In the genomic region with DNA sequence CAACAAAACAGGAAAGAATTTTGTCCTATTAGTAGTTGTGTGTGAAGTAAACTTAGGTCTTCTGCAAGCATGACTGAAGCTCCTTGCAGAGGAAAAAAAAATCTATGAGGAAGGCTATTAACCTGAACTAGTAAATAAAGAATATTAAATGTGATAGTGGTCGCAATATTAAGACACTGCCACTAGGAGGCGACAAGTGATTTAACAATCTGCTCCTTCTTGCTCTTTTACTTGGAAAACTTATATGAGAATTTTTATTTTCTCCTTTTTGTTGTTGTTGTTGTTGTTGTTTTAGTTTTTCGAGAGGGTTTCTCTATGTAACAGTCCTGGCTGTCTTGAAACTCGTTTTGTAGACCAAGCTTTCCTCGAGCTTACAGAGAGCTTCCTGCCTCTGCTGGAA, we compare ENCODE assay signal across 8 mouse cellular contexts. TPM values are rescaled to one million over a fixed set of nuclear protein-coding genes. Genes with fewer than 3 reads are reported as not detected.
DNase-seq lines count a peak whose midpoint lies in the region; ATAC-seq and TF ChIP-seq lines count a peak whose summit lies in the region.

No protein-coding gene starts in this region.

- TF ChIP-seq CTCF in heart, adult 2 months (IDR thresholded peaks at IDR 0.05) = peak; percentile 87

- intact Hi-C loops in heart, adult 2 months (cut with DNase I) = loop anchor here (1.0 to 10.0 kb wide), 4 partner anchors 42 to 616 kb away; no protein-coding TSS in a partner anchor

- H3K4me1 ChIP-seq in heart, adult 2 months (ENCODE audit: control insufficient read depth, insufficient read depth, low read length) = peaks cover 4% of the 10 kb centered on the region
- H3K4me1 ChIP-seq in forebrain, embryonic 16.5 days (replicated peaks; ENCODE audit: control insufficient read depth, insufficient read depth, low read length) = peaks cover 6% of the 10 kb centered on the region
- peaks cover 6% of the 10 kb centered on the region; the same call in 1 of the 2 replicates for H3K4me1 ChIP-seq in intestine, embryonic 14.5 days (replicated peaks; ENCODE audit: control insufficient read depth, insufficient read depth, low read length)
- H3K4me1 ChIP-seq in limb, embryonic 14.5 days (ENCODE audit: control insufficient read depth, insufficient read depth, low read length) = peaks cover 4% of the 10 kb centered on the region
- peaks cover 12% of the 10 kb centered on the region for H3K4me1 ChIP-seq in midbrain, embryonic 13.5 days (replicated peaks)

- peak overlapping the region; percentile 91 for H3K27ac ChIP-seq in heart, adult 2 months
- H3K27ac ChIP-seq in forebrain, embryonic 16.5 days (ENCODE audit: low read length) = peak overlapping the region; percentile 90
- H3K27ac ChIP-seq in intestine, embryonic 14.5 days (ENCODE audit: low read depth) = peak overlapping the region; percentile 99
- peak overlapping the region; percentile 95 for H3K27ac ChIP-seq in limb, embryonic 14.5 days (replicated peaks; ENCODE audit: low read depth, low read length)
- H3K27ac ChIP-seq in midbrain, embryonic 13.5 days = peak overlapping the region; percentile 79

- no peak for TF ChIP-seq EP300 in heart, adult 2 months (IDR thresholded peaks at IDR 0.05; ENCODE audit: insufficient read depth, low read depth, low read length)

- peak overlapping the region; percentile 62 for H3K4me2 ChIP-seq in forebrain, embryonic 16.5 days (ENCODE audit: low read length)
- H3K4me2 ChIP-seq in intestine, embryonic 14.5 days (ENCODE audit: low read length) = peak overlapping the region; percentile 95
- H3K4me2 ChIP-seq in limb, embryonic 14.5 days (replicated peaks; ENCODE audit: low read depth, low read length, severe bottlenecking) = peak overlapping the region; percentile 89
- peak overlapping the region; percentile 76 for H3K4me2 ChIP-seq in midbrain, embryonic 13.5 days (replicated peaks)

- no peak for TF ChIP-seq POLR2A in heart, adult 2 months (IDR thresholded peaks at IDR 0.05; ENCODE audit: insufficient read depth, low read depth, low read length)
- TF ChIP-seq POLR2A in limb, embryonic 14.5 days (IDR thresholded peaks at IDR 0.05; ENCODE audit: borderline replicate concordance, extremely low read depth, insufficient read depth, insufficient read length) = no peak

- no peak overlapping the region for H3K9ac ChIP-seq in heart, adult 2 months (ENCODE audit: low read depth, low read length)
- H3K9ac ChIP-seq in forebrain, embryonic 16.5 days (replicated peaks; ENCODE audit: low read depth, low read length) = no peak overlapping the region
- H3K9ac ChIP-seq in intestine, embryonic 14.5 days (ENCODE audit: low read length) = 0 out of 2 replicates have a peak overlapping the region, but pooled peaks have one; percentile 20
- no peak overlapping the region for H3K9ac ChIP-seq in limb, embryonic 14.5 days (ENCODE audit: low read depth, low read length, severe bottlenecking)
- 0 out of 2 replicates have a peak overlapping the region, but pooled peaks have one; percentile 54 for H3K9ac ChIP-seq in midbrain, embryonic 13.5 days (replicated peaks)

- ATAC-seq in forebrain, embryonic 16.5 days = no peak
- ATAC-seq in intestine, embryonic 14.5 days (replicated peaks; ENCODE audit: low FRiP score, low TSS enrichment, low read depth) = no peak
- ATAC-seq in limb, embryonic 14.5 days (ENCODE audit: low FRiP score, low read depth) = 0 out of 2 replicates have a peak, but pooled peaks have one; percentile 0
- no peak for ATAC-seq in midbrain, embryonic 13.5 days

- H3K9me3 ChIP-seq in forebrain, embryonic 16.5 days (ENCODE audit: control insufficient read depth, low read length) = no peaks in the 10 kb centered on the region
- H3K9me3 ChIP-seq in intestine, embryonic 14.5 days (ENCODE audit: control insufficient read depth, low read length) = 0 out of 2 replicates have a peak, but pooled peaks cover 2% of the 10 kb centered on the region
- no peaks in the 10 kb centered on the region for H3K9me3 ChIP-seq in limb, embryonic 14.5 days (ENCODE audit: control insufficient read depth, low read length)
- no peaks in the 10 kb centered on the region for H3K9me3 ChIP-seq in midbrain, embryonic 13.5 days

- H3K79me2 ChIP-seq in heart, adult 2 months (replicated peaks; ENCODE audit: control insufficient read depth, insufficient read depth, low read length) = no peaks in the 10 kb centered on the region

- no peaks in the 10 kb centered on the region for H3K27me3 ChIP-seq in heart, adult 2 months (ENCODE audit: control insufficient read depth, insufficient read depth, low read length)
- H3K27me3 ChIP-seq in forebrain, embryonic 16.5 days (replicated peaks; ENCODE audit: control insufficient read depth, insufficient read depth, low read length) = no peaks in the 10 kb centered on the region
- no peaks in the 10 kb centered on the region for H3K27me3 ChIP-seq in intestine, embryonic 14.5 days (replicated peaks; ENCODE audit: control insufficient read depth, insufficient read depth, low read length)
- no peaks in the 10 kb centered on the region for H3K27me3 ChIP-seq in limb, embryonic 14.5 days (ENCODE audit: control insufficient read depth, insufficient read depth, low read length)
- H3K27me3 ChIP-seq in midbrain, embryonic 13.5 days = no peaks in the 10 kb centered on the region

- under 1% methylated on average over 5 of the region's 5 CpGs for WGBS in heart, adult 2 months
- WGBS in forebrain, embryonic 16.5 days = 2% methylated on average over 5 of the region's 5 CpGs
- WGBS in intestine, embryonic 14.5 days = 1% methylated on average over 5 of the region's 5 CpGs
- 4% methylated on average over 5 of the region's 5 CpGs for WGBS in limb, embryonic 14.5 days
- 6% methylated on average over 5 of the region's 5 CpGs for WGBS in midbrain, embryonic 13.5 days

- H3K4me3 ChIP-seq in heart, adult 2 months = peak overlapping the region; percentile 75
- no peak overlapping the region for H3K4me3 ChIP-seq in forebrain, embryonic 16.5 days (replicated peaks; ENCODE audit: low read length)
- H3K4me3 ChIP-seq in intestine, embryonic 14.5 days (ENCODE audit: low read depth, low read length) = no peak overlapping the region; the same call in 1 of the 2 replicates
- H3K4me3 ChIP-seq in limb, embryonic 14.5 days (replicated peaks; ENCODE audit: low read length) = 0 out of 2 replicates have a peak overlapping the region, but pooled peaks have one; percentile 57
- H3K4me3 ChIP-seq in midbrain, embryonic 13.5 days (replicated peaks) = peak overlapping the region; percentile 80

- H3K36me3 ChIP-seq in heart, adult 2 months (ENCODE audit: control insufficient read depth, insufficient read depth, low read length) = no peaks in the 10 kb centered on the region
- no peaks in the 10 kb centered on the region for H3K36me3 ChIP-seq in forebrain, embryonic 16.5 days (ENCODE audit: control insufficient read depth, insufficient read depth)
- peaks cover 8% of the 10 kb centered on the region for H3K36me3 ChIP-seq in intestine, embryonic 14.5 days (ENCODE audit: control insufficient read depth, insufficient read depth, low read length)
- peaks cover 8% of the 10 kb centered on the region; the same call in 1 of the 2 replicates for H3K36me3 ChIP-seq in limb, embryonic 14.5 days (ENCODE audit: control insufficient read depth, insufficient read depth, low read length)
- H3K36me3 ChIP-seq in midbrain, embryonic 13.5 days = peaks cover 8% of the 10 kb centered on the region

- DNase-seq in heart, adult 2 months = peak in 1 of 2 experiments; percentile 11
- DNase-seq in heart, adult 11 months = no peak
- peak; percentile 44 for DNase-seq in cerebellum, adult 11 months
- DNase-seq in intestine, embryonic 14.5 days (ENCODE audit: low spot score) = no peak
- peak; percentile 93 for DNase-seq in limb, embryonic 14.5 days (ENCODE audit: low spot score)
- no peak for DNase-seq in urinary bladder, postnatal 4 days (ENCODE audit: low spot score in 2 of 2)

RNA-seq across cellular contexts. Expression of gene Gtf3c6, which starts 1.1 kb away (rescaled TPM):
- 10 to 100 TPM; 21.0 to 23.9 TPM for total RNA-seq in heart, adult 2 months (2021)
- 10.5 and 17.4 TPM in 2 replicates for polyA plus RNA-seq in heart, adult 2 months (2012; rRNA removed)
- 85.4 and 88.5 TPM in 2 replicates for polyA plus RNA-seq in forebrain, embryonic 16.5 days (2015; fragmentation: Nextera tagmentation; extraction: Ambion mirVana)
- polyA plus RNA-seq in intestine, embryonic 14.5 days (2014; fragmentation: Nextera tagmentation; extraction: Ambion mirVana) = 106 and 110 TPM in 2 replicates
- polyA plus RNA-seq in limb, embryonic 14.5 days (2012; rRNA removed) = 25.2 and 47.9 TPM in 2 replicates
- polyA plus RNA-seq in limb, embryonic 14.5 days (2014; fragmentation: Nextera tagmentation; extraction: Ambion mirVana) = 88.6 and 91.4 TPM in 2 replicates
- 109 and 113 TPM in 2 replicates for polyA plus RNA-seq in midbrain, embryonic 13.5 days (2015; fragmentation: Nextera tagmentation; extraction: Ambion mirVana)

RNA-seq across cellular contexts. Expression of gene Rpf2, which starts 12.1 kb away (rescaled TPM):
- 10 to 100 TPM in 1 of 2 experiments, 1 to 10 TPM in 1; 9.4 to 12.4 TPM for total RNA-seq in heart, adult 2 months (2021)
- 2.5 and 5.4 TPM in 2 replicates for polyA plus RNA-seq in heart, adult 2 months (2012; rRNA removed)
- 76.7 and 80.5 TPM in 2 replicates for polyA plus RNA-seq in forebrain, embryonic 16.5 days (2015; fragmentation: Nextera tagmentation; extraction: Ambion mirVana)
- polyA plus RNA-seq in intestine, embryonic 14.5 days (2014; fragmentation: Nextera tagmentation; extraction: Ambion mirVana) = 77.7 and 77.9 TPM in 2 replicates
- polyA plus RNA-seq in limb, embryonic 14.5 days (2012; rRNA removed) = 16.8 and 25.0 TPM in 2 replicates
- 54.5 TPM in 2 replicates for polyA plus RNA-seq in limb, embryonic 14.5 days (2014; fragmentation: Nextera tagmentation; extraction: Ambion mirVana)
- 73.9 and 79.2 TPM in 2 replicates for polyA plus RNA-seq in midbrain, embryonic 13.5 days (2015; fragmentation: Nextera tagmentation; extraction: Ambion mirVana)

RNA-seq across cellular contexts. Expression of gene Amd1, which starts 43.0 kb away (rescaled TPM):
- total RNA-seq in heart, adult 2 months (2021) = 100 to 1,000 TPM in 1 of 2 experiments, 10 to 100 TPM in 1; 98.5 to 114 TPM
- polyA plus RNA-seq in heart, adult 2 months (2012; rRNA removed) = 26.1 and 83.2 TPM in 2 replicates
- polyA plus RNA-seq in forebrain, embryonic 16.5 days (2015; fragmentation: Nextera tagmentation; extraction: Ambion mirVana) = 46.3 and 47.0 TPM in 2 replicates
- 77.6 and 90.5 TPM in 2 replicates for polyA plus RNA-seq in intestine, embryonic 14.5 days (2014; fragmentation: Nextera tagmentation; extraction: Ambion mirVana)
- 51.6 and 58.0 TPM in 2 replicates for polyA plus RNA-seq in limb, embryonic 14.5 days (2012; rRNA removed)
- polyA plus RNA-seq in limb, embryonic 14.5 days (2014; fragmentation: Nextera tagmentation; extraction: Ambion mirVana) = 56.3 and 59.8 TPM in 2 replicates
- polyA plus RNA-seq in midbrain, embryonic 13.5 days (2015; fragmentation: Nextera tagmentation; extraction: Ambion mirVana) = 40.4 and 40.8 TPM in 2 replicates

Comparison
In these comparisons a context has a peak if more than half of its experiments do, and no peak if none do; other contexts are left out.
1. DNase-seq: peak in cerebellum, adult 11 months (single experiment) and limb, embryonic 14.5 days (single experiment); none in heart, adult 11 months (single experiment), intestine, embryonic 14.5 days (single experiment) and urinary bladder, postnatal 4 days (0 of 2).
2. H3K4me3 ChIP-seq: peak in heart, adult 2 months (single experiment), limb, embryonic 14.5 days (single experiment) and midbrain, embryonic 13.5 days (single experiment); none in forebrain, embryonic 16.5 days (single experiment) and intestine, embryonic 14.5 days (single experiment).
3. H3K9ac ChIP-seq: peak in intestine, embryonic 14.5 days (single experiment) and midbrain, embryonic 13.5 days (single experiment); none in heart, adult 2 months (single experiment), forebrain, embryonic 16.5 days (single experiment) and limb, embryonic 14.5 days (single experiment).
4. Peak in every context shown above with its lines, with median percentiles within 50 percentile points of each other: H3K27ac ChIP-seq and H3K4me2 ChIP-seq.